In the genomic region with DNA sequence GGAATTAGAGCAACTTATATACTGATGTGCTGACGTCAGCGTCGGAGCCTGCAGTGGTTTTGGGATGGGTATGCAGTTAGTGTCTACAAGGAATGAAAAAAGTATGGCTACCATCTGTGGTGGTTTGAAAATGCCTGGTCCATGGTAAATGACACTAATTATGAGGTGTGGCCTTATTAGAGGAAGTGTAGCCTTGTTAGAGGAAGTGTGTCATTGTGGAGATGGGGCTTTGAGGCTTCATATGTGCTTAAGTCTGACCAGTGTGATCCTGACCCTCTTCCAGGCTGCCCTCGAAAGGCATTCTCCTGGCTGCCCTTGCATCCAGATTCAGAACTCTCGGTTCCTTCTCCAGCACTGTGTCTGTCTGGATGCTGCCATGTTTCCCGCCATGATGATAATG, we compare ENCODE assay signal across 19 mouse cellular contexts.
"Had no signal": no experiment of that assay in that cellular context is flagged by ENCODE, and none has a peak within 500 bp of the region (broad histone marks: within the 10 kb centered on the region; RNA-seq: fewer than 3 reads in every experiment).

No protein-coding gene starts in this region.

- H3K36me3 ChIP-seq: lung, embryonic 15.5 days; midbrain, embryonic 10.5 days; midbrain, embryonic 12.5 days; neural tube, embryonic 13.5 days; neural tube, embryonic 15.5 days; stomach, embryonic 15.5 days had no signal

- DNase-seq: liver, postnatal 0 days; lung, adult 2 months; lung, postnatal 14 days; lung, postnatal 36 days; midbrain, embryonic 14.5 days; right cerebral cortex, postnatal 14 days; thymus, adult 2 months; thymus, postnatal 25 days; thymus, postnatal 4 days had no signal

- H3K9me3 ChIP-seq: lung, embryonic 15.5 days; midbrain, embryonic 10.5 days; midbrain, embryonic 12.5 days; neural tube, embryonic 13.5 days; neural tube, embryonic 15.5 days; stomach, embryonic 15.5 days had no signal

- H3K4me3 ChIP-seq: lung, embryonic 15.5 days; midbrain, embryonic 10.5 days; midbrain, embryonic 12.5 days; neural tube, embryonic 13.5 days; neural tube, embryonic 15.5 days; stomach, embryonic 15.5 days had no signal

- ATAC-seq: liver, postnatal 0 days; lung, postnatal 0 days; midbrain, embryonic 16.5 days had no signal

- H3K27ac ChIP-seq: lung, embryonic 15.5 days; macrophage; midbrain, embryonic 10.5 days; midbrain, embryonic 12.5 days; neural tube, embryonic 13.5 days; neural tube, embryonic 15.5 days; stomach, embryonic 15.5 days; stomach, postnatal 0 days had no signal

- H3K27me3 ChIP-seq: midbrain, embryonic 12.5 days; neural tube, embryonic 15.5 days; stomach, embryonic 15.5 days had no signal
